Mouse (Mus musculus) hindbrain, embryonic 16.5 days (tissue): ENCODE data around the gene Dnmbp. TPM values are rescaled to one million over a fixed set of nuclear protein-coding genes. Genes with fewer than 3 reads are reported as not detected.

Experiments used
- ATAC-seq: fragments of 200-750 bp; cut with Nextera tagmentation; 2 replicates; pipeline ENCODE4 v1.8.0; 2017; ENCODE audit warnings: moderate TSS enrichment, moderate library complexity
- H3K27ac ChIP-seq: fragments of 300-500 bp; sonication (generic); 2 replicates; pipeline ENCODE4 v1.5.1; 2014; ENCODE audit warnings: low read depth, mild to moderate bottlenecking, control low read depth, low read length, moderate library complexity
- H3K27me3 ChIP-seq: fragments of 300-500 bp; sonication (generic); replicated peaks from 2 replicates; pipeline ENCODE4 v1.6.1; 2014; ENCODE audit warnings: low read length; ENCODE audit not compliant: control insufficient read depth, insufficient read depth
- H3K36me3 ChIP-seq: fragments of 300-500 bp; sonication (generic); 2 replicates; pipeline ENCODE4 v1.6.1; 2014; ENCODE audit warnings: mild to moderate bottlenecking, low read length, moderate library complexity, mixed read lengths; ENCODE audit not compliant: control insufficient read depth, insufficient read depth
- H3K4me1 ChIP-seq: fragments of 300-500 bp; sonication (generic); 2 replicates; pipeline ENCODE4 v1.6.1; 2014; ENCODE audit warnings: low read depth, low read length; ENCODE audit not compliant: control insufficient read depth, insufficient read depth
- H3K4me2 ChIP-seq: fragments of 300-500 bp; sonication (generic); 2 replicates; pipeline ENCODE4 v1.6.1; 2014; ENCODE audit warnings: mild to moderate bottlenecking, low read length, control low read depth, moderate library complexity
- H3K4me3 ChIP-seq: fragments of 300-500 bp; sonication (generic); 2 replicates; pipeline ENCODE4 v1.5.1; 2014; ENCODE audit warnings: mild to moderate bottlenecking, low read length, control low read depth, moderate library complexity
- H3K9ac ChIP-seq: fragments of 300-500 bp; sonication (generic); 2 replicates; pipeline ENCODE4 v1.6.1; 2014; ENCODE audit warnings: low read depth, mild to moderate bottlenecking, control low read depth, low read length, moderate library complexity
- H3K9me3 ChIP-seq: fragments of 300-500 bp; sonication (generic); 2 replicates; pipeline ENCODE4 v1.6.1; 2014; ENCODE audit warnings: mild to moderate bottlenecking, low read length, moderate library complexity; ENCODE audit not compliant: control insufficient read depth
- WGBS: fragments of 180-500 bp; shearing (Covaris S2); extraction: QIAGEN DNeasy Blood & Tissue Kit; methylation state at CpG from one replicate; pipeline ENCODE4 v1.1.7; 2014; 5-methylcytosine and 5-hydroxymethylcytosine counted together
- polyA plus RNA-seq: library from polyadenylated mRNA; unstranded; fragments of >200 nt; fragmentation: Nextera tagmentation; extraction: Ambion mirVana; gene quantifications from 2 replicates; pipeline ENCODE4 v1.2.1, GENCODE M21; 2015

Dnmbp gene
- polyA plus RNA-seq, 1 experiment from 2014 or later = 8.1 TPM

DNA sequence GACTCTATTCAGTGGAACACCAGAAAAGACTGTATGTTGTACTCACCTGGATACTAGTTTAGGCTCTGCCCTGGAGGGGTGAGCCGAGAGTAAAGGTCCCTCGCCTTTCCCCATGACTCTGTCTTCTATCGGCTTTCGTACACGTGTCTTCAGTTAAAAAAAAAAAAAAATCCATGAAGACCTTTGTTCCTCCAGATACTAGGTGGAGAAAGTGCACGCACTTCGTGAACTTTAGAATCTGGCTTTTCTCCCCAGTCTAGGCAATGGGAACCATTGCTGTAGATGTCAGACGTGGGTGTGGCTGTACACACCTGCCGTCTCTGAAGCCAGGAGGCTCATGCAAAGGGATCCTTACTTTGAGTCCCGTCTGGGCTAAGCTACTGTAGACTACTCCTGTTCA is 126.7 kb downstream of the Dnmbp start:
- Histone ChIP-seq H3K9me3 (no peaks in the 10 kb centered on the region), H3K27me3 (no peaks in the 10 kb centered on the region), H3K4me2 (no peak overlapping the region), H3K4me1 (no peaks in the 10 kb centered on the region), H3K27ac (no peak overlapping the region), H3K4me3 (no peak overlapping the region), H3K9ac (no peak overlapping the region), H3K36me3 (no peaks in the 10 kb centered on the region)
- WGBS = 89% methylated on average over 10 of the region's 10 CpGs
- no peak for ATAC-seq

DNA sequence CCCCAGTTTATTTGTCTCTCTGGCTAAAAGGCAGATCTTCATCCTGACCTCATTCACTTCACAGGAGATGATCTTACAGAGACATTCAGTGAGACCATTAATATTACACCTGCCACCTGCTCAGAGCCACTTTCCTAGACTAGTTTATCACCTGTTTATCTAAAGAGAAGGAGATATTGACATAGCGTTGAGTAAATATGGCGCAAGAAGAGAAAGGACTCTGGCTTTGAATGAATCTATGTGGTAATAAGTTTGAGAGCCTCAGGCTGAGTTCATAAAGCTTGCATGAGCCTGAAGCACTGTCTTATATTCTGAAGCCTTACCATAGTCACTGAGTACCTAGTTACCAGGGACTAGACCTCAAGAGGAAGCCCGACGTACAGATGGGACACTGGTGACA is 128.6 kb downstream of the Dnmbp start:
- H3K4me3 ChIP-seq = no peak overlapping the region
- H3K27me3 ChIP-seq = no peaks in the 10 kb centered on the region
- no peaks in the 10 kb centered on the region for H3K9me3 ChIP-seq
- H3K4me2 ChIP-seq = no peak overlapping the region
- 96% methylated on average over 4 of the region's 4 CpGs for WGBS
- no peaks in the 10 kb centered on the region for H3K4me1 ChIP-seq
- ATAC-seq = no peak
- H3K9ac ChIP-seq = no peak overlapping the region
- H3K27ac ChIP-seq = no peak overlapping the region
- H3K36me3 ChIP-seq = no peaks in the 10 kb centered on the region

DNA sequence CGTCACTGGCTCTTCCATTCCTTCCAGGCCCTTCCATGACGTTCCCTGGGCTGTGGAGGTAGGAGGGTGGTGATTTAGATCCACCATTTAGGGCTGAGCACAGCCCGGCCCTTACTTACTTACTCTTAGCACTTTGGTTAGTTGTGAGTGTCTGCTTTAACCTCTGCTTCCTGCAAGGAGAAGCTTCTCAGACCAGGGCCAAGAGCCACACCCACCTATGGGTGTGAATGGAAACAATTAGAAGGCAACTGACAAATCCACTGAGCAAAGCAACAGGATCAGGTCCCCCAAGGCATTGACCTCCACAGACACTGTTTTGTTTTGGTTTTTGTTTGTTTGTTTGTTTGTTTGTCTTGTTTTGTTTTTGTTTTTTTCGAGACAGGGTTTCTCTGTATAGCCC is 130.7 kb downstream of the Dnmbp start:
- no peak for ATAC-seq
- Histone ChIP-seq H3K9ac (no peak overlapping the region), H3K36me3 (no peaks in the 10 kb centered on the region), H3K4me1 (no peaks in the 10 kb centered on the region), H3K27ac (no peak overlapping the region), H3K4me3 (no peak overlapping the region), H3K27me3 (no peaks in the 10 kb centered on the region), H3K4me2 (no peak overlapping the region), H3K9me3 (no peaks in the 10 kb centered on the region)
- WGBS = 41% methylated on average over 4 of the region's 4 CpGs

DNA sequence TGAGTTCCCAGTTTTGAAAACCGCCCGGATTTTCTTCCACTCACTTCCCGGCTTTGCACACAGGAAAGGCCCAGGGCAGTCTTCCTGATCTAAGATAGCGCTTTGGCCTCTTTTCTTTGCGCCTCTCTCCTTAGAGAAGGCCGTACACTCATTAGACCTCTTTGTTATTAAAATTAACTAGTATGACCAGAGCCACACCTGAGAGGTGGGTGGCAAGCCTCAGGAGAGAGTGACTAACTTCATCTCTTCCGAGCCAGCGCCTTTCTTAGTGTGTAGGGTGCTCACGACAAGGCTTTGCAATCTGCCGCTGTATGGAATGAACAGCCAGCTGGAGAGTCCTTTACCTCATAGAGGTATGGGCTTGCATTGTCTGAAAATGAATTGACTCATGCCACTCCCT is 136.1 kb downstream of the Dnmbp start:
- WGBS = 86% methylated on average over 10 of the region's 10 CpGs
- no peak overlapping the region for H3K4me2 ChIP-seq
- no peaks in the 10 kb centered on the region for H3K27me3 ChIP-seq
- no peaks in the 10 kb centered on the region for H3K9me3 ChIP-seq
- no peaks in the 10 kb centered on the region for H3K36me3 ChIP-seq
- H3K27ac ChIP-seq = no peak overlapping the region
- H3K4me1 ChIP-seq = no peaks in the 10 kb centered on the region
- H3K9ac ChIP-seq = no peak overlapping the region
- ATAC-seq = no peak
- no peak overlapping the region for H3K4me3 ChIP-seq

DNA sequence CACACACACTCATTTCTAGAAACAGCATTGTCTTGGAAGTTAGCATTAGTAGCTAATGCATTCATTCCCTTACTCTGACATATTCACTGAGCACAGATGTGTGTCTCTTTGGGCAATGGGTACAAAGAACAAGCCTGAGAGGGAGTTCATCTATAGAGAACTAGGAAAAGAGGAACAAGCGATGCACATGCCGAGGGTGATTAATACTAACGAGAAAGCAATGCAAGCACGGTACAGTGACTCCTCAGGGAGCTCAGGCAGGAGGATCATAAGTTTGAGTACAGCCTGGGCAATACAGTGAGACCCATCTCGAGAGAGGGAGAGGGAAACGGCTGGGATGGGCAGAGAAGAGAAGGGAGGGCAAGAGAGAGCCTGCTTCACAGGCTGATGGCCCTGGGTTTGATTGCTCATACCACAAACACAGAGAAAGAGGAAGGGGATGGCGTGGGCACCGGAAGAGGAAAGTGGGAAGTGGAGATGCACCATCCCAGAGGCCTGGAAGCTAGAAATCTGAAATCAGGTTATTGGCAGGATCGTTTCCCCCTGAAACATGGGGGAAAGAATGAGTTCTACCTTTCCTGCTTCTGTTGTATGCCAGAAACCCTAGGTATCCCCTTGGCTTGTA is 138.5 kb downstream of the Dnmbp start:
- ATAC-seq = no peak
- no peaks in the 10 kb centered on the region for H3K4me1 ChIP-seq
- no peak overlapping the region for H3K27ac ChIP-seq
- no peak overlapping the region for H3K4me2 ChIP-seq
- H3K4me3 ChIP-seq = no peak overlapping the region
- H3K36me3 ChIP-seq = no peaks in the 10 kb centered on the region
- no peaks in the 10 kb centered on the region for H3K9me3 ChIP-seq
- H3K9ac ChIP-seq = no peak overlapping the region
- WGBS = 85% methylated on average over 9 of the region's 9 CpGs
- H3K27me3 ChIP-seq = no peaks in the 10 kb centered on the region

DNA sequence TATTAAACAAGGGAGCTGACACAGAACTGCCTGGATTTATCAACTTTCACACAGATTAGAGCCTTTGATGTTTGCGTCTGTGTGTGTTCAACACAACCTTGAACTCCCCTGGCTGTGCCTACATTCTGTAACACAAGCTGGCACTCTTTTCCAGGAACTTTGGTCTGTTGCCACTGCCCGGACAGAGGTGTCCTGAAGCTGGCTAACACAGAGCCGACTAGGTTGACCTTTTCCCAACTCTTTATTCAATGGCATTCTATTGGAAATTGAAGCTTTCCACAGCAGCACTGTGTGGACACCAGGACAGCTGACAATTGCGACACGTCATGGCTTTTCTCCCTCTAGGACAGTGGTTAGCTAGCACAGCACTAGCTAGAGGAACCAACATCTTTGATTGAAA is 142.8 kb downstream of the Dnmbp start:
- H3K36me3 ChIP-seq = no peaks in the 10 kb centered on the region
- H3K9me3 ChIP-seq = no peaks in the 10 kb centered on the region
- H3K27me3 ChIP-seq = no peaks in the 10 kb centered on the region
- no peak overlapping the region for H3K27ac ChIP-seq
- H3K9ac ChIP-seq = no peak overlapping the region
- H3K4me2 ChIP-seq = no peak overlapping the region
- H3K4me1 ChIP-seq = no peaks in the 10 kb centered on the region
- no peak overlapping the region for H3K4me3 ChIP-seq
- no peak for ATAC-seq
- 73% methylated on average over 5 of the region's 5 CpGs for WGBS

Other genes with a start within 250 kb of the Dnmbp start
- 7.3 and 7.7 TPM in 2 replicates for gene Cutc, start 187.2 kb downstream of the Dnmbp start, polyA plus RNA-seq
- 11.8 and 13.2 TPM in 2 replicates for gene Cox15, start 187.2 kb downstream of the Dnmbp start, polyA plus RNA-seq
- gene Abcc2, start 158.0 kb downstream of the Dnmbp start, polyA plus RNA-seq = 0.04 and 0.12 TPM in 2 replicates
- gene Cpn1, start 46.4 kb upstream of the Dnmbp start, polyA plus RNA-seq = 0.26 and 0.70 TPM in 2 replicates
- gene Cyp2c23, start 89.0 kb upstream of the Dnmbp start, polyA plus RNA-seq = 0.07 TPM in 1 of 2 replicates, not detected in the other
- 21.7 and 23.3 TPM in 2 replicates for gene Erlin1, start 129.6 kb upstream of the Dnmbp start, polyA plus RNA-seq
- 54.3 and 57.0 TPM in 2 replicates for gene Chuk, start 167.3 kb upstream of the Dnmbp start, polyA plus RNA-seq
- gene Cwf19l1, start 195.7 kb upstream of the Dnmbp start, polyA plus RNA-seq = 28.0 TPM in 2 replicates
- 153 and 158 TPM in 2 replicates for gene Bloc1s2, start 206.3 kb upstream of the Dnmbp start, polyA plus RNA-seq